Mouse (Mus musculus): ENCODE results near the gene Pex14. TPM values are rescaled to one million over a fixed set of nuclear protein-coding genes. Genes with fewer than 3 reads are reported as not detected.

The Pex14 gene
- polyA plus RNA-seq, 1 experiment from 2014 or later = 67.3 TPM

DNA sequence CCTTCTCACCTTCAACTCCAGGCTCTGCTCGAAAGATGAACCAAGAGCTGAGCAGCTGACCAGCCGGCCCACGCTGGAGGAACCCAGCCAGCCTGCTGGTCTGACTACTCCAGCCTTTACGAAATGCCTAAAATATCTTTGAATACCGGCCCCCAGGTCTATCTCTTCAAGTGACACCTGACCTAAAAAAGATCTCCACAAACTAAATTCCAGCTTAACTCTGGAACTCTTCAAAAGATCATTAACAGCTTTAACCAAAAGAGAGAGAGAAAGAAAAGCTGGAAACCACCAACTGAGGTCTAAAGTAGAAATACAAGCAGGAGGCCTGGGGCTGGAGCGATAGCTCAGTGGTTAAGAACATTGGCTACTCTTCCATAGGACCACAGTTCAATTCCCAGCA is 20.0 kb downstream of the Pex14 start:
- peaks cover 13% of the 10 kb centered on the region for H3K4me1 ChIP-seq (ENCODE audit: insufficient read depth, low read length)
- H3K4me2 ChIP-seq (replicated peaks; ENCODE audit: low read depth, low read length) = no peak overlapping the region
- 80% methylated on average over 6 of the region's 6 CpGs for WGBS
- H3K9me3 ChIP-seq (ENCODE audit: low read length) = no peaks in the 10 kb centered on the region
- no peak for ATAC-seq (ENCODE audit: low FRiP score, low TSS enrichment)
- peaks cover 7% of the 10 kb centered on the region for H3K36me3 ChIP-seq (ENCODE audit: insufficient read depth, low read length)
- H3K9ac ChIP-seq (replicated peaks; ENCODE audit: low read length) = no peak overlapping the region
- H3K27me3 ChIP-seq (ENCODE audit: insufficient read depth, low read length) = no peaks in the 10 kb centered on the region
- no peak overlapping the region for H3K27ac ChIP-seq (ENCODE audit: low read length)
- no peak overlapping the region for H3K4me3 ChIP-seq (ENCODE audit: low read length)

GRCm38 (mm10) chr4:149078261-149078660 is 21.4 kb downstream of the Pex14 start:
- no peak overlapping the region for H3K9ac ChIP-seq (replicated peaks; ENCODE audit: low read length)
- H3K4me3 ChIP-seq (ENCODE audit: low read length) = no peak overlapping the region
- no peak overlapping the region for H3K27ac ChIP-seq (ENCODE audit: low read length)
- ATAC-seq (ENCODE audit: low FRiP score, low TSS enrichment) = no peak
- H3K4me2 ChIP-seq (replicated peaks; ENCODE audit: low read depth, low read length) = no peak overlapping the region
- peaks cover 10% of the 10 kb centered on the region for H3K36me3 ChIP-seq (ENCODE audit: insufficient read depth, low read length)
- H3K9me3 ChIP-seq (ENCODE audit: low read length) = no peaks in the 10 kb centered on the region
- WGBS = 42% methylated on average over 4 of the region's 4 CpGs
- peaks cover 13% of the 10 kb centered on the region for H3K4me1 ChIP-seq (ENCODE audit: insufficient read depth, low read length)
- H3K27me3 ChIP-seq (ENCODE audit: insufficient read depth, low read length) = no peaks in the 10 kb centered on the region

DNA sequence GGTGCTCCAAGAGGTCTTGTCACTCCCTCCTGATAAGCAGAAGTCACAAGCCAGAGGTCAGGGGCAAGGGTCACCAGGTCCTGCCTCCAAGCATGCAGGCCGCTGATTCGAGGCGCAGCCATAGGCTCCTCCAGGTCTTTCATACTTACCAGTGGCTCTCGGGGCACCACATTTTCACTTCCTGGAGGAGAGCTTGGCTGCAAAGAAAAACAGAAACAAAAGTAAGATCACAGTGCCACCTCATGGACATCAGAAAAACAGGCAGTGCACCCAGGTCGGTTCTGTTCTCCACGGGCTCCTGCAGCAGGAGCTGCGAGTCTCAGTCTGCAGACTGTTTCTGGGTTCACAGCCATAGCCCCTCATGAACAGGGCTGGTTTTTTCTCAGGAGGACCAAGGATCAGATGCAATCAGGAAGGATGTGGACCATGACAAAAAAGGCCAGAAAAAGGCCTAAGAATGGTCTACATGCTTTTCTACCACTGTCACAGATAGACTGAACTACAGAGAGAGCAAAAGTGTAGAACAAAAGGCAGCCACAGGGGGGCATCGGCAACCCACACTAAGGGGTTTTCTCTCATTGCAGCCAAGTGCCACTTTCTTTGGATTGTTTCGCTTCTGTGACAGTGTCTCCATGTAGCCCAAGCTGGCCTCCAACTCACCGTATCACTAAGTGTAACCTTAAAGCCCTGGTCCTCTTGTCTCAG is 23.7 kb downstream of the Pex14 start:
- Histone ChIP-seq H3K27me3 (ENCODE audit: insufficient read depth, low read length) (no peaks in the 10 kb centered on the region), H3K27ac (ENCODE audit: low read length) (no peak overlapping the region), H3K4me1 (ENCODE audit: insufficient read depth, low read length) (peaks cover 7% of the 10 kb centered on the region; the same call in 1 of the 2 replicates), H3K36me3 (ENCODE audit: insufficient read depth, low read length) (peaks cover 22% of the 10 kb centered on the region), H3K9me3 (ENCODE audit: low read length) (no peaks in the 10 kb centered on the region), H3K9ac (replicated peaks; ENCODE audit: low read length) (0 out of 2 replicates have a peak overlapping the region, but pooled peaks have one; percentile 29), H3K4me2 (replicated peaks; ENCODE audit: low read depth, low read length) (no peak overlapping the region), H3K4me3 (ENCODE audit: low read length) (no peak overlapping the region)
- WGBS = 19% methylated on average over 10 of the region's 10 CpGs
- ATAC-seq (ENCODE audit: low FRiP score, low TSS enrichment) = peak; percentile 69

DNA sequence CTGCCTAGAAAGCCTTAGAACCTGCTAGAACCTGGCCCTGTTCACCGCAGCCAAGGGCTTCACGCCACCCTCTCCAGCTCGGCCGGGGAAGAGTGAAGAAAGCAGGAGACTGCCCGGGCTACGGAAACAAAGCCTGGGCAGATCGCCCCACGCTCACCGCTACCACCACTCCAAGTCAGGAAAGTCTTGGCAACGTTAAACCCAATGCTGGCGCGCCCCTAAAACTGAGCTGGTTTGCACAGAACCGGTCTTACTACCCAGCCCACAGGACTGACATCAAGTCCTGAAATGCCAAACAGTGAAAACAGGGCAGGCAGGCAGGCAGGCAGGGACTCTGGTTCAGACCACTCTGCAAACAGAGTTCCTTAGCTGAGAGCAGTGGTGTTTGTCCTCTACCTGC is 24.6 kb downstream of the Pex14 start:
- Histone ChIP-seq H3K27me3 (ENCODE audit: insufficient read depth, low read length) (no peaks in the 10 kb centered on the region), H3K4me1 (ENCODE audit: insufficient read depth, low read length) (peaks cover 17% of the 10 kb centered on the region), H3K9me3 (ENCODE audit: low read length) (no peaks in the 10 kb centered on the region), H3K4me2 (replicated peaks; ENCODE audit: low read depth, low read length) (no peak overlapping the region), H3K36me3 (ENCODE audit: insufficient read depth, low read length) (peaks cover 22% of the 10 kb centered on the region), H3K9ac (replicated peaks; ENCODE audit: low read length) (no peak overlapping the region), H3K4me3 (ENCODE audit: low read length) (no peak overlapping the region), H3K27ac (ENCODE audit: low read length) (no peak overlapping the region)
- WGBS = 97% methylated on average over 13 of the region's 13 CpGs
- ATAC-seq (ENCODE audit: low FRiP score, low TSS enrichment) = no peak

- no peak overlapping the region for H3K27ac ChIP-seq (ENCODE audit: low read length)
- H3K36me3 ChIP-seq (ENCODE audit: insufficient read depth, low read length) = peaks cover 1% of the 10 kb centered on the region; the same call in 1 of the 2 replicates
- no peak overlapping the region for H3K9ac ChIP-seq (replicated peaks; ENCODE audit: low read length)
- 80% methylated on average over 22 of the region's 22 CpGs for WGBS
- no peak for ATAC-seq (ENCODE audit: low FRiP score, low TSS enrichment)
- no peaks in the 10 kb centered on the region for H3K9me3 ChIP-seq (ENCODE audit: low read length)
- H3K4me2 ChIP-seq (replicated peaks; ENCODE audit: low read depth, low read length) = no peak overlapping the region
- H3K4me1 ChIP-seq (ENCODE audit: insufficient read depth, low read length) = peaks cover 42% of the 10 kb centered on the region
- no peak overlapping the region for H3K4me3 ChIP-seq (ENCODE audit: low read length)
- no peaks in the 10 kb centered on the region for H3K27me3 ChIP-seq (ENCODE audit: insufficient read depth, low read length)
Observed at GRCm38 (mm10) chr4:149066672-149067551, 32.8 kb downstream of the Pex14 start.

DNA sequence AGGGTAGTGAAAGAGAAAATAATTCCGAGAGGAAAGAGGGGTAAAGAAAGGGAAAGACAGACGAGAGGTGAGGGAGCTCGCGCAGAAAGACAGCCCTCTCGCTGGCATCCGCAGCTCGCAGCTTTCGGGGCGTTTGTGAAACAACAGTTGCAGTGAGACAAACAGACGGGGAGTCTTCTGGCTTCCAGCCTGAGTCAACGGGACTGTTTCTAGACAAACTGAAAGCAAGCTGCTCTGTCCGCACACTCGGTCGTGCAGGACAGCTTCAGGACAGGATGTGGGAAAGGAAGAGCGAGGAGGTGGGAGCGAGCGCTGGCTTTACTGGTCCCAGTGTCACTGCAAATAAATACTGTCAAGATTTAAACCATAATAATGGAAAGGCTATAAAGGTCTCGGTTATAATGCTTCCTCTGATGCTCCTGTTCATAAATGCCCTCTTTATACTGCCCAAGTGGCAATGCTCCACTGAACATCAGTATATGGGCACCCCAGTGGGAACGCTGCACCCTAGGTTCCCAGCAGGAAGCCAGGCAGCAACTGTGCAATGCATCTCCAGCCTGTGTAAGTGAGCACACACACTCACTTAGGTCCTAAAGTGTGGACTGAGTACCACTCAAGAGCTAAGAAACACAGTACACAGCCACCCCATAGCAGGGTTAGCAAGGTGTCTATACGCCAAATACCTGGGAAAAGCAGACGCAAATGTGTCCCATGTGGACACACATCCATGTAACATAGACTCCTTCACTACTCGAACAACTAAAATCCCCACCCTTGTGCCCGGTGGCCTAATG is 35.4 kb downstream of the Pex14 start:
- ATAC-seq (ENCODE audit: low FRiP score, low TSS enrichment) = no peak
- Histone ChIP-seq H3K27ac (ENCODE audit: low read length) (no peak overlapping the region), H3K36me3 (ENCODE audit: insufficient read depth, low read length) (no peaks in the 10 kb centered on the region), H3K9ac (replicated peaks; ENCODE audit: low read length) (no peak overlapping the region), H3K4me2 (replicated peaks; ENCODE audit: low read depth, low read length) (no peak overlapping the region), H3K4me3 (ENCODE audit: low read length) (no peak overlapping the region), H3K4me1 (ENCODE audit: insufficient read depth, low read length) (peaks cover 36% of the 10 kb centered on the region), H3K27me3 (ENCODE audit: insufficient read depth, low read length) (no peaks in the 10 kb centered on the region), H3K9me3 (ENCODE audit: low read length) (no peaks in the 10 kb centered on the region)
- 75% methylated on average over 23 of the region's 23 CpGs for WGBS

- Histone ChIP-seq H3K4me1 (ENCODE audit: insufficient read depth, low read length) (peaks cover 42% of the 10 kb centered on the region), H3K36me3 (ENCODE audit: insufficient read depth, low read length) (no peaks in the 10 kb centered on the region), H3K4me3 (ENCODE audit: low read length) (no peak overlapping the region), H3K27ac (ENCODE audit: low read length) (no peak overlapping the region), H3K27me3 (ENCODE audit: insufficient read depth, low read length) (no peaks in the 10 kb centered on the region), H3K9me3 (ENCODE audit: low read length) (no peaks in the 10 kb centered on the region), H3K4me2 (replicated peaks; ENCODE audit: low read depth, low read length) (peak overlapping the region; percentile 19; the same call in 1 of the 2 replicates), H3K9ac (replicated peaks; ENCODE audit: low read length) (no peak overlapping the region)
- ATAC-seq (ENCODE audit: low FRiP score, low TSS enrichment) = peak; percentile 28; the same call in 1 of the 2 replicates
- WGBS = 23% methylated on average over 21 of the region's 21 CpGs
Observed at GRCm38 (mm10) chr4:149062406-149063318, 37.0 kb downstream of the Pex14 start.

DNA sequence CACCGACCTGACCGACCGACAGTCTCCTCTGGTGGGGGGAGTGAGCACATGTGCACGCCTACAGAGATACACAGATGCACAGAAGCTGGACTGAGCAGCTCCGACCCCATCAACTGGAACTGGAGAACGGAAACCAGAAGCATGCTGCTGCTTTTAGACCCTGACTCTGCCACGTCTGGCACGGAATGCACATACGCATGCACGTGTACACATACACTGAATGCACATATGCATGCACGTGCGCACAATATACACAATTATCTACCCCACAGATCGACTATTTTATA is 38.3 kb downstream of the Pex14 start:
- 70% methylated on average over 13 of the region's 13 CpGs for WGBS
- H3K4me3 ChIP-seq (ENCODE audit: low read length) = no peak overlapping the region
- no peak overlapping the region for H3K4me2 ChIP-seq (replicated peaks; ENCODE audit: low read depth, low read length)
- no peaks in the 10 kb centered on the region for H3K27me3 ChIP-seq (ENCODE audit: insufficient read depth, low read length)
- no peak overlapping the region for H3K9ac ChIP-seq (replicated peaks; ENCODE audit: low read length)
- H3K36me3 ChIP-seq (ENCODE audit: insufficient read depth, low read length) = no peaks in the 10 kb centered on the region
- peaks cover 53% of the 10 kb centered on the region for H3K4me1 ChIP-seq (ENCODE audit: insufficient read depth, low read length)
- 0 out of 2 replicates have a peak, but pooled peaks have one; percentile 17 for ATAC-seq (ENCODE audit: low FRiP score, low TSS enrichment)
- H3K9me3 ChIP-seq (ENCODE audit: low read length) = no peaks in the 10 kb centered on the region
- no peak overlapping the region for H3K27ac ChIP-seq (ENCODE audit: low read length)

Data from kidney, embryonic 16.5 days (tissue).